Mouse (Mus musculus): ENCODE results near the gene Cep19.
"Not testable (repeated sequence)": the region's sequence is repeated elsewhere in the genome, so short reads cannot be mapped to it uniquely, and the experiment has no call there.

The Cep19 gene

GRCm38 (mm10) chr16:32099638-32100150 lies at the start of gene Cep19, which contains the start of gene Pigx:
Cep19 (plus strand) TSS chr16:32099800.
Pigx (minus strand) TSS chr16:32099740.
- peak; percentile 83 to 87 for DNase-seq

- DNase-seq, result no peak
Measured at GRCm38 (mm10) chr16:32058817-32059216, 40.8 kb upstream of the Cep19 start.

GRCm38 (mm10) chr16:32059840-32060523 lies 39.6 kb upstream of the Cep19 start:
- peak in 1 of 2 experiments; percentile 18 for DNase-seq

- DNase-seq, result no peak
Measured at GRCm38 (mm10) chr16:32062226-32062625, 37.4 kb upstream of the Cep19 start.

- no peak for DNase-seq
Measured at GRCm38 (mm10) chr16:32063900-32064299, 35.7 kb upstream of the Cep19 start.

GRCm38 (mm10) chr16:32066899-32067298 lies 32.7 kb upstream of the Cep19 start:
- DNase-seq, result no peak

GRCm38 (mm10) chr16:32068389-32069300 lies 31.0 kb upstream of the Cep19 start:
- no peak for DNase-seq

GRCm38 (mm10) chr16:32070070-32070469 lies 29.5 kb upstream of the Cep19 start:
- DNase-seq, result not testable (repeated sequence)

- no peak for DNase-seq
Measured at GRCm38 (mm10) chr16:32075762-32076161, 23.8 kb upstream of the Cep19 start.

- DNase-seq, result no peak
Measured at GRCm38 (mm10) chr16:32076406-32076805, 23.2 kb upstream of the Cep19 start.

GRCm38 (mm10) chr16:32077648-32078407 lies 21.8 kb upstream of the Cep19 start:
- peak; percentile 39 to 43 for DNase-seq

GRCm38 (mm10) chr16:32078408-32078990 lies 21.1 kb upstream of the Cep19 start:
- DNase-seq, result no peak

- peak; percentile 90 to 91 for DNase-seq
Measured at GRCm38 (mm10) chr16:32078991-32079511, 20.5 kb upstream of the Cep19 start, which contains the start of gene Pak2. Pak2 (minus strand) TSS chr16:32079342.

GRCm38 (mm10) chr16:32087629-32088443 lies 11.8 kb upstream of the Cep19 start:
- DNase-seq, result no peak

GRCm38 (mm10) chr16:32091466-32091865 lies 8.1 kb upstream of the Cep19 start:
- DNase-seq, result no peak

GRCm38 (mm10) chr16:32097757-32098156 lies 1.8 kb upstream of the Cep19 start:
- DNase-seq, result not testable (repeated sequence)

- no peak for DNase-seq
Measured at GRCm38 (mm10) chr16:32098897-32099637, 533 bp upstream of the Cep19 start.

GRCm38 (mm10) chr16:32102295-32102694 lies 2.7 kb downstream of the Cep19 start:
- DNase-seq, result no peak

GRCm38 (mm10) chr16:32105698-32106097 lies 6.1 kb downstream of the Cep19 start:
- DNase-seq, result peak; percentile 48 to 50

GRCm38 (mm10) chr16:32107342-32108045 lies 7.9 kb downstream of the Cep19 start:
- peak; percentile 42 to 51 for DNase-seq

All from B cell, adult 2 months (primary cell).